Mouse (Mus musculus): ENCODE measurements at regions not wholly inside any gene's neighbourhood (a gene's known extent, or its start where the extent isn't known, plus 50 kb on each side); places are given as distances from the start of the nearest gene placed in this dataset.
"Not testable (repeated sequence)": the region's sequence is repeated elsewhere in the genome, so short reads cannot be mapped to it uniquely, and the experiment has no call there.

DNA sequence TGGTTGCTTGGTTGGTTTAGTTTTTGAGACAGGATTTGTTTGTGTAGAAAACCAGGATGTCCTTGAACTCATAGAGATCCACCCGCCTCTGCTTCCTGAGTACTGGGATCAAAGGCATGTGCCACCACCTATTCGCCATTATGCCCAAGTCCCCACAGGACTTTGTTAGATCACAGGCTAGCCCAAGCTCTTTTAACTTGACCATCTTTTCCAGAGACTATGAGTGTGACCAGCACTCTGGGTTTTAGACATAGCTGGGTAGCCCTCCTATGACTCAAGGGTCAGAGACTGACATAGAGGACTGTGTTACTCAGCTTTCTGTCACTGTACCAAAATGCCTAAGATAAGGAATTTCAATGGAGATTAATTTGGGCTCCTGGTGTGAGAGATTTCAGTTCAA lies 295.3 kb upstream of the Kdm8 start:
- H3K9ac ChIP-seq (ENCODE audit: low read length): no peak overlapping the region
- ATAC-seq (replicated peaks; ENCODE audit: low FRiP score, low TSS enrichment, low read depth) (no peak), DNase-seq (ENCODE audit: low spot score) (no peak)
- no peak overlapping the region for H3K4me3 ChIP-seq (ENCODE audit: low read depth, low read length)
- H3K4me2 ChIP-seq (ENCODE audit: low read length): no peak overlapping the region
- 83% methylated on average over 2 of the region's 2 CpGs for WGBS
- H3K27ac ChIP-seq (ENCODE audit: low read depth): no peak overlapping the region
- H3K36me3 ChIP-seq (ENCODE audit: control insufficient read depth, insufficient read depth, low read length): no peaks in the 10 kb centered on the region
- H3K27me3 ChIP-seq (replicated peaks; ENCODE audit: control insufficient read depth, insufficient read depth, low read length): no peaks in the 10 kb centered on the region
- no peaks in the 10 kb centered on the region for H3K9me3 ChIP-seq (ENCODE audit: control insufficient read depth, low read length)
- H3K4me1 ChIP-seq (replicated peaks; ENCODE audit: control insufficient read depth, insufficient read depth, low read length): no peaks in the 10 kb centered on the region

DNA sequence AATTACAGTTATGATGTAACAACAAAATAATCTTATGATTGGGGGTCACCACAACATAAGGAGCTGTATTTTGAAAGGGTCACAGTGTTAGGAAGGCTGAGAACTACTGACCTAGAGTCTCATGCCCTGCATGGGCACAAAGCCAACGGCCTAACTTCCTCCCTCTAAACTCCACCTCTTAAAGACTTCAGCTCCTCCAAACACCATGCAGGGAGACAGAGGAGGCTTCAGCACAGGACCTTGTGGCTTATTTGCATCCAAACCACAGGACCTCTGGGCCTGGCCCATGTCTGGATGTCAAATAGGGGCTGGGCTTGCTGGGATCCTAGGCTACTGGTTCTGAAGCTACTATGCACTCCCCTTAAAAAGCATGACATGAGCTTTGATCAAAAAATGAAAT lies 294.7 kb upstream of the Kdm8 start:
- no peak for ATAC-seq (replicated peaks; ENCODE audit: low FRiP score, low TSS enrichment, low read depth)
- no peak overlapping the region for H3K4me3 ChIP-seq (ENCODE audit: low read depth, low read length)
- no peak overlapping the region for H3K27ac ChIP-seq (ENCODE audit: low read depth)
- H3K36me3 ChIP-seq (ENCODE audit: control insufficient read depth, insufficient read depth, low read length): no peaks in the 10 kb centered on the region
- H3K27me3 ChIP-seq (replicated peaks; ENCODE audit: control insufficient read depth, insufficient read depth, low read length): no peaks in the 10 kb centered on the region
- WGBS: 42% methylated on average over 1 of the region's 1 CpGs
- DNase-seq (ENCODE audit: low spot score): no peak
- H3K9ac ChIP-seq (ENCODE audit: low read length): no peak overlapping the region
- H3K9me3 ChIP-seq (ENCODE audit: control insufficient read depth, low read length): no peaks in the 10 kb centered on the region
- no peaks in the 10 kb centered on the region for H3K4me1 ChIP-seq (replicated peaks; ENCODE audit: control insufficient read depth, insufficient read depth, low read length)
- H3K4me2 ChIP-seq (ENCODE audit: low read length): no peak overlapping the region

DNA sequence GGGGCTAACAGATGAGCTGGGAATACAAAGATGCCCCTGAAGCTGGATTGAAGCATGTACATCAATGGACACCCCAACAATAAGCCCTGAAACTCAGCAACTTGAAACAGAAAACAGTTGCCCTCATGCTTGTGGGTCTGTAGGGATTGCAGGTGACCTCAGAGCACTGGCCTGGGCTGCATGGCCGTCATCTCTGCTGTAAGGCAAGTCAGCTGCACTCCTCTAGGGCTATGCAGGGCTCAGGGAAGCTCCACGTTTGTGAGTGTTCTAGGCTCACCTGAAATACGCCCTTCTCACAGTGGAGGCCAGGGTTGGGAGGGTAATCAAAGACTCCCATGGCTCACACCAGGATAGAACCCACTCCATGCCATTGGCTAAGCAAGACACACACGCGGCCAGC lies 292.2 kb upstream of the Kdm8 start:
- no peak overlapping the region for H3K4me3 ChIP-seq (ENCODE audit: low read depth, low read length)
- H3K4me2 ChIP-seq (ENCODE audit: low read length): no peak overlapping the region
- H3K27ac ChIP-seq (ENCODE audit: low read depth): no peak overlapping the region
- H3K9me3 ChIP-seq (ENCODE audit: control insufficient read depth, low read length): no peaks in the 10 kb centered on the region
- ATAC-seq (replicated peaks; ENCODE audit: low FRiP score, low TSS enrichment, low read depth) (no peak), DNase-seq (ENCODE audit: low spot score) (no peak)
- H3K4me1 ChIP-seq (replicated peaks; ENCODE audit: control insufficient read depth, insufficient read depth, low read length): no peaks in the 10 kb centered on the region
- H3K9ac ChIP-seq (ENCODE audit: low read length): no peak overlapping the region
- H3K27me3 ChIP-seq (replicated peaks; ENCODE audit: control insufficient read depth, insufficient read depth, low read length): no peaks in the 10 kb centered on the region
- no peaks in the 10 kb centered on the region for H3K36me3 ChIP-seq (ENCODE audit: control insufficient read depth, insufficient read depth, low read length)
- WGBS: 79% methylated on average over 5 of the region's 5 CpGs

DNA sequence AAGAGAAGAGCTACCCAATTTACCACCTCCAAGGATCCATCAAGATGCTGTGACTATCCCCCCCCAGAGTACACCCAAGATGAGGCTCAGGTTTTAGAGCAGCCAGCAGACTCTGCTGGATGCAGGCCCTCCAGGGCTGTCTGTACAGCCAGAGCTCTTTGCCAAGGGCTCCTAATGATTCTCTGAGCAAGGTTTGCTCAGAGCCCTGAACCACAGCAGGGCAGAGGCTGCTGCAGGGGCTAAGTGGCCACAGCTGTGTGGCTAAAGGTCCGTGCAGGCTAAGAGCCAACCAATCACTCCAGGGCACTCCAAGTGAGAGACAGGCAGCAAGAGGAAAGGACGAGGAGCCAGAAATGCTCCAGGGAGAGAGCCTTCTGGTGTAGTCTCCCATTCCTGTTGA lies 289.2 kb upstream of the Kdm8 start:
- H3K4me1 ChIP-seq (replicated peaks; ENCODE audit: control insufficient read depth, insufficient read depth, low read length): no peaks in the 10 kb centered on the region
- no peaks in the 10 kb centered on the region for H3K27me3 ChIP-seq (replicated peaks; ENCODE audit: control insufficient read depth, insufficient read depth, low read length)
- H3K9ac ChIP-seq (ENCODE audit: low read length): no peak overlapping the region
- H3K27ac ChIP-seq (ENCODE audit: low read depth): no peak overlapping the region
- ATAC-seq (replicated peaks; ENCODE audit: low FRiP score, low TSS enrichment, low read depth) (no peak), DNase-seq (ENCODE audit: low spot score) (no peak)
- no peak overlapping the region for H3K4me3 ChIP-seq (ENCODE audit: low read depth, low read length)
- H3K36me3 ChIP-seq (ENCODE audit: control insufficient read depth, insufficient read depth, low read length): no peaks in the 10 kb centered on the region
- H3K4me2 ChIP-seq (ENCODE audit: low read length): no peak overlapping the region
- 53% methylated on average over 2 of the region's 2 CpGs for WGBS
- no peaks in the 10 kb centered on the region for H3K9me3 ChIP-seq (ENCODE audit: control insufficient read depth, low read length)

DNA sequence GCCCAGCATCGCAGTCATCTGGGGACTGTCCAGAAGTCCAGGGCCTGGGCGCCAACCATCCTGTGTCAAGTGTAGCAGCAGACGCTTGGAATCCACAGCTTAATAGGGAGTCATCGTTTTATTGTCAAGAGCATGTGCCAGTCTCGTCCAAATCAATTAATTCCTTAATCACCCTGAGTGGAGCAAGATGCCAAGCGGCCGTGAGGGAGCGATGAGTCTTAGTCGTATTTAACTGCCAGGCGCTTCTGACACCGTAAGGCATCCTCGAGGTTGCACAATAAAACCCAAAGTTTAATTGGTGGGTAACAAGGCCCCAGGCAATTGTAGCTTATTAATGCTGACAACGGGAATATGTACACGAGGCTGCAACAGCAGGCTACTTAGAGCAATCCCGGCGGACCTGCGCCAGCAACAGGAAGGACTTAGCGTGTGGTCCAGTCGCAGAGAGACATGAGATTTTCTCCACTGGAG lies 277.6 kb upstream of the Kdm8 start:
- Histone ChIP-seq H3K4me2 (ENCODE audit: low read length) (no peak overlapping the region), H3K9me3 (ENCODE audit: control insufficient read depth, low read length) (no peaks in the 10 kb centered on the region; the same call in 1 of the 2 replicates)
- ATAC-seq (replicated peaks; ENCODE audit: low FRiP score, low TSS enrichment, low read depth): no peak

DNA sequence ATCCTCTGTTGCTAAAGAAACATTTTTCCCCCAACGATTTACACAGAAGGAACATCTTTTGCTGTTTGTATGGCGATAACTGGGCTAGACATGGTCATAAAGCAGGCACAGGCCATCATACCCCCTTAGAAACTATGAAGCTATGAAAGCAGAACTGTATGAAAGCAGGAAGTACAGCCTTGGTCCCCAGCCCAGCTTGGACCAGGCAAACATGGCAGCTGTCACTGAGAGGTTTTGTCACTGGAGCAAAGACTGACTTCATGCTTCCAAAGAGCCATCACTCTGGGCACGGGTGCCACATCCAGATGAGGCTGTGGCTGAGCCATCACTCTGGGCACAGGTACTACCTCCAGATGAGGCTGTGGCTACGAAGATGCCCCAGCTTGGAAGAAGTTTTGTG lies 276.8 kb upstream of the Kdm8 start:
- no peaks in the 10 kb centered on the region for H3K27me3 ChIP-seq (replicated peaks; ENCODE audit: control insufficient read depth, insufficient read depth, low read length)
- H3K9me3 ChIP-seq (ENCODE audit: control insufficient read depth, low read length): no peaks in the 10 kb centered on the region; the same call in 1 of the 2 replicates
- H3K27ac ChIP-seq (ENCODE audit: low read depth): no peak overlapping the region
- no peaks in the 10 kb centered on the region for H3K36me3 ChIP-seq (ENCODE audit: control insufficient read depth, insufficient read depth, low read length)
- no peak overlapping the region for H3K9ac ChIP-seq (ENCODE audit: low read length)
- H3K4me2 ChIP-seq (ENCODE audit: low read length): no peak overlapping the region
- WGBS: 83% methylated on average over 4 of the region's 4 CpGs
- no peak overlapping the region for H3K4me3 ChIP-seq (ENCODE audit: low read depth, low read length)
- ATAC-seq (replicated peaks; ENCODE audit: low FRiP score, low TSS enrichment, low read depth) (no peak), DNase-seq (ENCODE audit: low spot score) (no peak)
- no peaks in the 10 kb centered on the region for H3K4me1 ChIP-seq (replicated peaks; ENCODE audit: control insufficient read depth, insufficient read depth, low read length)

More for the DNA sequence above, 277.6 kb upstream of the Kdm8 start:
- H3K4me1 ChIP-seq (replicated peaks; ENCODE audit: control insufficient read depth, insufficient read depth, low read length): no peaks in the 10 kb centered on the region
- H3K9ac ChIP-seq (ENCODE audit: low read length): no peak overlapping the region
- H3K4me3 ChIP-seq (ENCODE audit: low read depth, low read length): no peak overlapping the region
- no peaks in the 10 kb centered on the region for H3K36me3 ChIP-seq (ENCODE audit: control insufficient read depth, insufficient read depth, low read length)
- H3K27ac ChIP-seq (ENCODE audit: low read depth): no peak overlapping the region
- H3K27me3 ChIP-seq (replicated peaks; ENCODE audit: control insufficient read depth, insufficient read depth, low read length): no peaks in the 10 kb centered on the region
- no peak for DNase-seq (ENCODE audit: low spot score)
- 87% methylated on average over 19 of the region's 19 CpGs for WGBS

DNA sequence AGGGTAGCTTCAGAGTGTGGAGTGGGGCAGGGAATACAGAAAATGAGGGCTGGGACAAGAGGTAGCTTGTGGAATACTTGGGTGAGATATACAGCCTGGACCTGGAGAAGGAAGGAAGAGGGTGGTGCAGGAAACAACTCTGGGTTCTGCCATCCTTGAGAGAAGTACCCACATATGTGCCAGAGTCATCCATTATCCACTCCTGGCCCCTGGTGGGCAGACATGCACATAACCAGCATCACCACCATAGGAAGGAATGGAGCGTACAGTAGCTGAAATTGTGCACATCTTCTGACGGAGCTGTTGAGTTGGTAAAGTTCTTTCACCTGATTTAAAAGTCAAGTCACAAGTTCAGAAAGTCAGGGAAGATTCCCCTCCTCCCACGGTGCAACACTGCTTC lies 262.9 kb upstream of the Kdm8 start:
- DNase-seq (ENCODE audit: low spot score) (no peak), ATAC-seq (replicated peaks; ENCODE audit: low FRiP score, low TSS enrichment, low read depth) (no peak)
- no peaks in the 10 kb centered on the region for H3K9me3 ChIP-seq (ENCODE audit: control insufficient read depth, low read length)
- 74% methylated on average over 3 of the region's 3 CpGs for WGBS
- H3K36me3 ChIP-seq (ENCODE audit: control insufficient read depth, insufficient read depth, low read length): no peaks in the 10 kb centered on the region
- no peaks in the 10 kb centered on the region for H3K4me1 ChIP-seq (replicated peaks; ENCODE audit: control insufficient read depth, insufficient read depth, low read length)
- no peak overlapping the region for H3K4me2 ChIP-seq (ENCODE audit: low read length)
- no peak overlapping the region for H3K4me3 ChIP-seq (ENCODE audit: low read depth, low read length)
- no peaks in the 10 kb centered on the region for H3K27me3 ChIP-seq (replicated peaks; ENCODE audit: control insufficient read depth, insufficient read depth, low read length)
- no peak overlapping the region for H3K27ac ChIP-seq (ENCODE audit: low read depth)
- H3K9ac ChIP-seq (ENCODE audit: low read length): no peak overlapping the region

DNA sequence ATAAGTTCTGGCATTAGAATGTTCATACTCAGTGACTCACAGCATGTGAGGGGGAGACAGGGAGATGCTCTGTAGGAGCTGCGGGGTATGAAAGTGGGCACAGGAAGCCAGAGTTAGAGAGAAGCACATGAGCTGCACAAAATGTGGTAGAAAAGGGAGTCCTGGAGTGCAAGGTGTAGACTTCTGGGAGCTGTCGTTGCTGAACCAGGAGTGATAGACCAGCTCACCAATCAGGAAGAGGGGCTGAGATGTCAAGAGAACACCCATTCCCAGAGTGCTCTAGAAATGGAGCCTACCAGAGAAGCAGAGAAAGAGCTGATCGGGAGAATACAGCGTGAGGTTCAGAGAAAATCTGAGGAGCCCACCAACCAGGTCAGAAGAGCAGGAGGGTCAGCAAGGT lies 262.2 kb upstream of the Kdm8 start:
- H3K9ac ChIP-seq (ENCODE audit: low read length): no peak overlapping the region
- DNase-seq (ENCODE audit: low spot score) (no peak), ATAC-seq (replicated peaks; ENCODE audit: low FRiP score, low TSS enrichment, low read depth) (no peak)
- H3K9me3 ChIP-seq (ENCODE audit: control insufficient read depth, low read length): no peaks in the 10 kb centered on the region
- H3K4me1 ChIP-seq (replicated peaks; ENCODE audit: control insufficient read depth, insufficient read depth, low read length): no peaks in the 10 kb centered on the region
- WGBS: 83% methylated on average over 4 of the region's 4 CpGs
- no peak overlapping the region for H3K4me2 ChIP-seq (ENCODE audit: low read length)
- no peaks in the 10 kb centered on the region for H3K36me3 ChIP-seq (ENCODE audit: control insufficient read depth, insufficient read depth, low read length)
- H3K27ac ChIP-seq (ENCODE audit: low read depth): no peak overlapping the region
- no peak overlapping the region for H3K4me3 ChIP-seq (ENCODE audit: low read depth, low read length)
- H3K27me3 ChIP-seq (replicated peaks; ENCODE audit: control insufficient read depth, insufficient read depth, low read length): no peaks in the 10 kb centered on the region

DNA sequence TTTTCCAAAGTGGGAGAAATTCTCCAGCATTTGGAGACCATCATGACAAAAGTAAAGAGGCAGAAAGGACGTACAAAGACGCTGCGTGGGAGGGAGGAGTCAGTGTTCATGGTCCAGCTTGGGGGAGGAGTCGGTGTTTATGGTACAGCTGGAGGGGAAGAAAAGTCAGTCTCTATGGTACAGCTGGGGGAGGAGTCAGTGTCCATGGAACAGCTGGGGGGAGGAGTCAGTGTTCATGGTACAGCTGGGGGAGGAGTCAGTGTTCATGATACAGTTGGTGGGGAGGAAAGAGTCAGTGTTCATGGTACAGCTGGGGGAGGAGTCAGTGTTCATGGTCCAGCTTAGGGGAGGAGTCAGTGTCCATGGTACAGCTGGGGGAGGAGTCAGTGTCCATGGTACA lies 261.5 kb upstream of the Kdm8 start:
- not testable (repeated sequence) for H3K27ac ChIP-seq (ENCODE audit: low read depth); H3K4me3 ChIP-seq (ENCODE audit: low read depth, low read length); H3K4me1 ChIP-seq (replicated peaks; ENCODE audit: control insufficient read depth, insufficient read depth, low read length); H3K9me3 ChIP-seq (ENCODE audit: control insufficient read depth, low read length); H3K9ac ChIP-seq (ENCODE audit: low read length); H3K27me3 ChIP-seq (replicated peaks; ENCODE audit: control insufficient read depth, insufficient read depth, low read length); H3K4me2 ChIP-seq (ENCODE audit: low read length); H3K36me3 ChIP-seq (ENCODE audit: control insufficient read depth, insufficient read depth, low read length); ATAC-seq (replicated peaks; ENCODE audit: low FRiP score, low TSS enrichment, low read depth); DNase-seq (ENCODE audit: low spot score)
- WGBS: 81% methylated on average over 4 of the region's 4 CpGs

All from intestine, embryonic 14.5 days (tissue).